Mouse (Mus musculus): ENCODE data around the gene Nfkbid. TPM values are rescaled to one million over a fixed set of nuclear protein-coding genes. Genes with fewer than 3 reads are reported as not detected.
"Not testable (repeated sequence)": the region's sequence is repeated elsewhere in the genome, so short reads cannot be mapped to it uniquely, and the experiment has no call there.

Gene Nfkbid
- polyA plus RNA-seq, 3 experiments from 2014 or later = 37.3 to 50.8 (median 41.1) TPM

DNA sequence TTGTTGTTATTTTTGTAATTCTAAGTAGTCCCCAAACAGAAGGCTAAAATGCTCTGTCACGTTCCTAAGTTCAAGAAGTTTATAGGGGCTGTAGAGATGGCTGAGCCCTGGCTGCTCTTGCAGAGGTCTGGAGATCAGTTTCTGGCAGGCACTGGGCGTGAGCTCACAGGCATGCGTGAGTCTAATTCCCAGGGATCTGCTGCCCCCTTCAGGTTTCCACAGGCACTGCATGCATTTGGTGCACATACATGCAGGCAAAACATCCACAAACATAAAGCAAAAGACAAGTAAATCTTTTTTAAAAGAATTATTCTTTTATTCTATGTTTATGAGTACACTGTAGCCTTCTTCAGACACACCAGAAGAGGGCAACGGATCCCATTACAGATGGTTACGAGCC lies 50.9 kb downstream of the Nfkbid start:
- ATAC-seq = no peak

DNA sequence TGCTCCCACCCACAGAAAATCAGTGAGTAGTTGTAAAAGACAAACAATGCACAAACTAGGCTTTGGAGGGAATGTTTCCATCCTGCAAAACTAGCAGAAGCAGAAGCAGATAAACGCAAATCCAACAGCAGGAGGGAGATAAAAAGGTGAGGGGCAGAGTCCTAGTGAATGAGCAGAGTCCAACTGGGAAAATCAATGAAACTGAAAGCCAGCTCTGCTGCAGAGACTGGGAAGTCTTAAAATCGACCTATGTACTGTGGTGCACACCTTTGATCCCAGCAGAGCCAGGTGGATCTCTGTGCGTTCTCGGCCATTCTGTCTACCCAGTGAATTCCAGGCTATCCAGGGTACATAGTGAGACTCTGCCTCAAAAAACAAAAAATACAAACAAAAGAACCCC lies 53.5 kb downstream of the Nfkbid start:
- no peak for ATAC-seq

DNA sequence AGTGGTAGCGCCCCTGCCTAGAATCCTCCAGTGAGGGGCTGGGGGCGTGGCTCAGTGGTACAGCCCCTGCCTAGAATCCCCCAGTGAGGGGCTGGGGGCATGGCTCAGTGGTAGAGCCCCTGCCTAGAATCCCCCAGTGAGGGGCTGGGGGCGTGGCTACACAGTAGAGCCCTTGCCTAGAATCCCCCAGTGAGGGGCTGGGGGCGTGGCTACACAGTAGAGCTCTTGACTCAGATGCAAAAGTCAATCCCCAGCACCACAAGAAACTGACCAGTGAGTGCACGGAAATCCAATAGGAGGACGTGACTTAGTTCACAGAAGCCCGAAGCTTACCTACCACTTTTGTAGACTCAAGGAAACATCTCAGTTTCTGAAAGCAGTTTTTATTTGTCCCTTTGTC lies 54.6 kb downstream of the Nfkbid start:
- ATAC-seq = not testable (repeated sequence)

DNA sequence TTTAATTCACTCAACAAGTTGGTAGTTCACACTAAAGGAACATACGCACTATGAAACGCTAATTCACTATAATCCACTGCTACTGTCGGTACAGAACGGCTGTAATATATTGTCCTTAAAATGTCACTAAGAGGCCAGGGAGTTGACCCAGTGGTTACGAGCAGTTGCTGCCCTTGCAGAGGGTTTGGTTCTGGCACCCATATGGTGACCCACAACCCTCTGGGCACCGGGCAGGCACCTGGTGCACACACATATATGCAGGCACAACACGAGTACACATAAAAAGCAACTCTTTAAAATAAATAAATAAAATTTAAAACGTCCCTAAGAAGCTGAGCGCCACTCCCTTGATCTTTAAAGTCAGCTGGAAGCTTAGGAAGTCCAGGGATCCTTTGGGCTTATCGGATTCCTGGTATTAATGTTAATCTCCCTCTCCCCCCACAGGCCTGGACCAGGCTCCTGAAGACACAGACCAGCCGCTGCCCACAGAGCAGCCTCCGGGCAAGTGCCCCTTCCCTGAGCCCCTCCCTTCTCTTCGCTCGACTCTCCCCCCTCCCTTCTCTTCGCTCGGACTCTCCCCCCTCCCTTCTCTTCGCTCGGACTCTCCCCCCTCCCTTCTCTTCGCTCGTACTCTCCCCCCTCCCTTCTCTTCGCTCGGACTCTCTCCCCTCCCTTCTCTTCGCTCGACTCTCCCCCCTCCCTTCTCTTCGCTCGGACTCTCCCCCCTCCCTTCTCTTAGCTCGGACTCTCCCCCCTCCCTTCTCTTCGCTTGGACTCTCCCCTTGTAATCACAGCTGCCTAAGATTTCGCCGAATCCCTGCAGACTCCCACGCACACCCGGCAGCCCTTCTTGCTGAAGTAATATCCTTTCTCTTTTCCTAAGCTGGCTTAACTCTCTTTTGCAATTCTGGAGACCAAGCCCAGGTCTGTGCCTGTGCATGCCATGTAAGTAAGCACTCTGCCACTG lies 56.2 kb downstream of the Nfkbid start:
- no peak for ATAC-seq

Other genes starting within 250 kb of the Nfkbid start
- 1 to 10 TPM; 2.3 to 3.5 (median 3.3) TPM for gene Cox7a1, start 237.6 kb upstream of the Nfkbid start, polyA plus RNA-seq (2017; shearing (Covaris generic))
- gene Capns1, start 222.9 kb upstream of the Nfkbid start, polyA plus RNA-seq (2017; shearing (Covaris generic)) = 10 to 100 TPM; 66.6 to 74.8 (median 71.1) TPM
- gene Polr2i, start 189.8 kb upstream of the Nfkbid start, polyA plus RNA-seq (2017; shearing (Covaris generic)) = 10 to 100 TPM; 51.0 to 54.5 (median 54.2) TPM
- gene Tbcb, start 189.5 kb upstream of the Nfkbid start, polyA plus RNA-seq (2017; shearing (Covaris generic)) = 100 to 1,000 TPM in 2 of 3 experiments, 10 to 100 TPM in 1; 95.8 to 156 (median 120) TPM
- gene Ovol3, start 186.0 kb upstream of the Nfkbid start, polyA plus RNA-seq (2017; shearing (Covaris generic)) = not detected
- gene Thap8, start 141.6 kb upstream of the Nfkbid start, polyA plus RNA-seq (2017; shearing (Covaris generic)) = under 1 TPM; 0.26 to 0.70 (median 0.26) TPM
- 1 to 10 TPM; 1.5 to 5.3 (median 1.5) TPM for gene Wdr62, start 141.3 kb upstream of the Nfkbid start, polyA plus RNA-seq (2017; shearing (Covaris generic))
- gene Clip3, start 130.0 kb upstream of the Nfkbid start, polyA plus RNA-seq (2017; shearing (Covaris generic)) = 1 to 10 TPM; 3.6 to 7.0 (median 5.8) TPM
- gene Alkbh6, start 113.0 kb upstream of the Nfkbid start, polyA plus RNA-seq (2017; shearing (Covaris generic)) = 100 to 1,000 TPM in 2 of 3 experiments, 10 to 100 TPM in 1; 69.8 to 178 (median 155) TPM
- 10 to 100 TPM in 1 of 3 experiments, 1 to 10 TPM in 2; 4.3 to 14.7 (median 6.4) TPM for gene Syne4, start 106.9 kb upstream of the Nfkbid start, polyA plus RNA-seq (2017; shearing (Covaris generic))
- not detected for gene E130208F15Rik, start 100.0 kb upstream of the Nfkbid start, polyA plus RNA-seq (2017; shearing (Covaris generic))
- 1 to 10 TPM; 2.0 to 6.1 (median 3.9) TPM for gene Sdhaf1, start 97.8 kb upstream of the Nfkbid start, polyA plus RNA-seq (2017; shearing (Covaris generic))
- gene Lrfn3, start 59.0 kb upstream of the Nfkbid start, polyA plus RNA-seq (2017; shearing (Covaris generic)) = not detected
- gene Tyrobp, start 8.0 kb upstream of the Nfkbid start, polyA plus RNA-seq (2017; shearing (Covaris generic)) = 10 to 100 TPM in 1 of 3 experiments, 1 to 10 TPM in 1, under 1 TPM in 1; 0.79 to 15.0 (median 2.2) TPM
- 100 to 1,000 TPM; 484 to 574 (median 552) TPM for gene Hcst, start 1.9 kb upstream of the Nfkbid start, polyA plus RNA-seq (2017; shearing (Covaris generic))
- gene Aplp1, start 23.8 kb downstream of the Nfkbid start, polyA plus RNA-seq (2017; shearing (Covaris generic)) = 1 to 10 TPM; 6.0 to 7.4 (median 6.0) TPM
- gene Kirrel2, start 36.0 kb downstream of the Nfkbid start, polyA plus RNA-seq (2017; shearing (Covaris generic)) = not detected
- under 1 TPM in 1 of 3 experiments, not detected in 2; 0.11 TPM for gene Nphs1, start 36.6 kb downstream of the Nfkbid start, polyA plus RNA-seq (2017; shearing (Covaris generic))
- not detected for gene Prodh2, start 71.9 kb downstream of the Nfkbid start, polyA plus RNA-seq (2017; shearing (Covaris generic))
- 1 to 10 TPM in 1 of 3 experiments, under 1 TPM in 2; 0.28 to 1.1 (median 0.91) TPM for gene Arhgap33, start 113.3 kb downstream of the Nfkbid start, polyA plus RNA-seq (2017; shearing (Covaris generic))
- 1 to 10 TPM; 2.7 to 3.6 (median 2.8) TPM for gene Hspb6, start 130.4 kb downstream of the Nfkbid start, polyA plus RNA-seq (2017; shearing (Covaris generic))
- 1 to 10 TPM; 2.8 to 4.5 (median 4.0) TPM for gene Proser3, start 130.6 kb downstream of the Nfkbid start, polyA plus RNA-seq (2017; shearing (Covaris generic))
- gene Lin37, start 138.1 kb downstream of the Nfkbid start, polyA plus RNA-seq (2017; shearing (Covaris generic)) = 100 to 1,000 TPM in 2 of 3 experiments, 10 to 100 TPM in 1; 94.5 to 112 (median 109) TPM
- 10 to 100 TPM; 56.1 to 60.5 (median 60.0) TPM for gene U2af1l4, start 141.6 kb downstream of the Nfkbid start, polyA plus RNA-seq (2017; shearing (Covaris generic))
- 10 to 100 TPM; 45.7 to 85.3 (median 82.8) TPM for gene Gm49396, start 141.6 kb downstream of the Nfkbid start, polyA plus RNA-seq (2017; shearing (Covaris generic))
- gene Psenen, start 141.9 kb downstream of the Nfkbid start, polyA plus RNA-seq (2017; shearing (Covaris generic)) = 100 to 1,000 TPM; 271 to 363 (median 299) TPM
- gene Igflr1, start 143.7 kb downstream of the Nfkbid start, polyA plus RNA-seq (2017; shearing (Covaris generic)) = 100 to 1,000 TPM; 118 to 196 (median 157) TPM
- gene Kmt2b, start 167.0 kb downstream of the Nfkbid start, polyA plus RNA-seq (2017; shearing (Covaris generic)) = 10 to 100 TPM; 15.7 to 23.0 (median 22.6) TPM
- gene Zbtb32, start 177.2 kb downstream of the Nfkbid start, polyA plus RNA-seq (2017; shearing (Covaris generic)) = 10 to 100 TPM; 11.7 to 28.7 (median 11.9) TPM
- gene Upk1a, start 191.1 kb downstream of the Nfkbid start, polyA plus RNA-seq (2017; shearing (Covaris generic)) = 1 to 10 TPM in 2 of 3 experiments, under 1 TPM in 1; 0.47 to 3.1 (median 1.5) TPM
- 100 to 1,000 TPM; 376 to 780 (median 668) TPM for gene Cox6b1, start 204.4 kb downstream of the Nfkbid start, polyA plus RNA-seq (2017; shearing (Covaris generic))
- gene Etv2, start 214.1 kb downstream of the Nfkbid start, polyA plus RNA-seq (2017; shearing (Covaris generic)) = not detected
- 10 to 100 TPM; 21.7 to 30.7 (median 28.0) TPM for gene Rbm42, start 228.6 kb downstream of the Nfkbid start, polyA plus RNA-seq (2017; shearing (Covaris generic))
- gene Haus5, start 243.3 kb downstream of the Nfkbid start, polyA plus RNA-seq (2017; shearing (Covaris generic)) = 10 to 100 TPM; 23.9 to 33.9 (median 26.4) TPM
- not detected for gene Pmis2, start 249.9 kb downstream of the Nfkbid start, polyA plus RNA-seq (2017; shearing (Covaris generic))